Mouse (Mus musculus) liver, embryonic 14.5 days (tissue): ENCODE results near the gene Ggt6.

Experiments used
- CTCF ChIP-seq: IDR thresholded peaks from 2 replicates; pipeline ENCODE4 v1.5.1; 2016; ENCODE audit warnings: antibody characterized with exemption, low read depth, control low read depth
- EP300 ChIP-seq: IDR thresholded peaks from 2 replicates; pipeline ENCODE4 v1.6.1; 2016; ENCODE audit warnings: antibody characterized with exemption, low read depth

GRCm38 (mm10) chr11:72479499-72479898 lies 44.2 kb downstream of the Ggt6 start:
- TF ChIP-seq CTCF (no peak), EP300 (no peak)
